Mouse (Mus musculus) T-helper 17 cell (primary cell): ENCODE measurements at regions not wholly inside any gene's neighbourhood (a gene's known extent, or its start where the extent isn't known, plus 50 kb on each side); places are given as distances from the start of the nearest gene placed in this dataset.
"Not testable (repeated sequence)": the region's sequence is repeated elsewhere in the genome, so short reads cannot be mapped to it uniquely, and the experiment has no call there.

Experiments used
- in situ Hi-C, 2 experiments: fragments of 300-600 bp; cut with MboI, MseI; formaldehyde crosslinking; loops; 1 replicate in 1 of 2; 2 replicates in 1 of 2; pipeline ENCODE4 v1.15.1; 2025; ENCODE audit warnings: high pct_unique_total_duplicates in 2 of 2

DNA sequence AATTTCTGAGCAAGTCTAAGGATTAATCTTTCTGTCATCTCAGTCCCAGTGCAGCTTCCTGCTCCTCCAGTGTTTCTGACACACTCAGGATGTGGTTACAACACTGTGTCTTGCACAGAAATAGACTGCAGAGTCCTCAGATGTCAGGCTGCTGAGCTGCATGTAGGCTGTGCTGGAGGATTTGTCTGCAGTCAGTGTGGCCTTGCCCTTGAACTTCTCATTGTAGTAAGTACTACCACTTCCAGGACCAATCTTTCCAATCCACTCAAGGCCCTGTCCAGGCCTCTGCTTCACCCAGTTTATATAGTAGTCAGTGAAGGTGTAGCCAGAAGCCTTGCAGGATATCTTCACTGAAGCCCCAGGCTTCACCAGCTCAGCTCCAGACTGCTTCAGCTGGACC is 185.8 kb upstream of the Zfp386 start:
- in situ Hi-C loops = not testable (repeated sequence)

DNA sequence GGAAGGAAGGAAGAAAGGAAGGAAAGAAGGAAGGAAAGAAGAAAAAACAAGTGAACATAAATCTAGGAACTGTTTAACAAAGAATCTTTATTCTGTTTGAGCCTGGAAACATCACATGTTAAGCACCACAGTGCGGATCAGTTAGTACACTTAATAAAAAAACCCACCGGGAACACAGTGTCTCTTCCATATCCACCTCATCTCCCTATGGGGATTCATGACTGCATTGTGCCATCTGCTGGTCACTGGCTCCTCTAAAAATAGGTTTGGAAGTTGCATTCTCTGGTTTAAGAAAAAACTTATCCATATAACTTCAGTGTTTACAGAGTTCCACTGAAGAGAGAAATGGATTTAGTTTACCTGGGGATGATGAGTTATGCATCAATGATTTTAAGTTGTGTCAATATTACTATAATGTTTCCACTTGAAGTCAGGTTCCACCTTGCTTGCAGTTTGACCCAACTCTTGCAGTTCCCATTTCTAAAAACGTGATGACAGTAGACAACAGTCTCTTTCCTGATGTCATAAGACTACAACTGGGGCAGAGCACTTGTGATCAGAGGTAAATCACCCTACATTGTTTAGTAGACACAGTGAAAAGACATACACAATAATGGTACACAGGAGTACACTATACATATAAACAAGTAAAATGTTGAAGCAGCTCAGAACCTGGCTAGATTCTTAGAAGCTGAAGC is 182.3 kb upstream of the Zfp386 start:
- in situ Hi-C loops = loop anchor here in 1 of 2 experiments (5.0 kb wide), 1 partner anchor 97 kb away; no protein-coding TSS in a partner anchor

DNA sequence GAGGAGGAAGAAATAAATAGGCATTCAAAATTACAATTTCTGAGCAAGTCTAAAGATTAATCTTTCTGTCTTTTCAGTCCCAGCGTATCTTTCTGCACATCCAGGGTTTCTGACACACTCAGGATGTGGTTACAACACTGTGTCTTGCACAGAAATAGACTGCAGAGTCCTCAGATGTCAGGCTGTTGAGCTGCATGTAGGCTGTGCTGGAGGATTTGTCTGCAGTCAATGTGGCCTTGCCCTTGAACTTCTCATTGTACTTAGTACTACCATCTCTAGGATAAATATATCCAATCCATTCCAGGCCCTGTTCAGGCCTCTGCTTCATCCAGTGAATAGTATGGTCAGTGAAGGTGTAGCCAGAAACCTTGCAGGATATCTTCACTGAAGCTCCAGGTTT is 178.9 kb upstream of the Zfp386 start:
- in situ Hi-C loops = loop anchor here in 1 of 2 experiments (5.0 kb wide), 1 partner anchor 94 kb away; no protein-coding TSS in a partner anchor

DNA sequence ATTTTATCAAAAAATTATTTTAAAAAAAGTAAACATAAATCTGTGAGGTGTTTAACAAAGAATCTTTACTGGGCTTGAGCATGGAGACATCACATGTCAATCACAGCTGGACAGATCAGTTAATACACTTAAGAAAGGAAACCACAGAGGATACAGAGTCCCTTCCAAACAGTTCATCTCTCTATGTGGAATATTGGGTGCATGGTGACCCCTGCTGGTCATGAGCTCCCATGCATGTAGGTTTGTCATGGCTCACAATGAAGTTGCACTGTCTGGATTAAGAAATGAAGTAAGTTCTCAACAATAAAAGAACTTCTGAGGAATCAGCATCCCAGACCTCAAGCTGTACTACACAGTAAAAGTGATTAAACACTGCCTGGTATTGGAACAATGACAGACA is 175.1 kb upstream of the Zfp386 start:
- in situ Hi-C loops = loop anchor here in 1 of 2 experiments (10.0 kb wide), 1 partner anchor 52 kb away; no protein-coding TSS in a partner anchor

DNA sequence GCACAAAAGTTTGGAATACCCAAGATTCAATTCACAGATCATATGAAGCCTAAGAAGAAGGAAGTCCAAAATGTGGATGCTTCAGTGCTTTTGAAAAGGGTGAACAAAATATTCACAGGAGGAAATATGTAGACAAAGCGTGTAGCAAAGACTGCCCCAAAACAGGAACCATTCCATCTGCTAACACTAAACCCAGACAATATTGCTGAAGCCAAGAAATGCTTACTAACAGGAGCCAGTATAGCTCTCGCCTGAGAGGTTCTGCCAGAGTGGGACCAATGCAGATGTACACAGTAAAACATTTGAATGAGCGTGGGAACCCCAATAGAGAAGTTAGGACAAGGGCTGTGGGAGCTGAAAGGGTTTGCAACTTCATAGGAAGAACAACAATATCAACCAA is 173.5 kb upstream of the Zfp386 start:
- in situ Hi-C loops = loop anchor here in 1 of 2 experiments (10.0 kb wide), 1 partner anchor 51 kb away; no protein-coding TSS in a partner anchor

DNA sequence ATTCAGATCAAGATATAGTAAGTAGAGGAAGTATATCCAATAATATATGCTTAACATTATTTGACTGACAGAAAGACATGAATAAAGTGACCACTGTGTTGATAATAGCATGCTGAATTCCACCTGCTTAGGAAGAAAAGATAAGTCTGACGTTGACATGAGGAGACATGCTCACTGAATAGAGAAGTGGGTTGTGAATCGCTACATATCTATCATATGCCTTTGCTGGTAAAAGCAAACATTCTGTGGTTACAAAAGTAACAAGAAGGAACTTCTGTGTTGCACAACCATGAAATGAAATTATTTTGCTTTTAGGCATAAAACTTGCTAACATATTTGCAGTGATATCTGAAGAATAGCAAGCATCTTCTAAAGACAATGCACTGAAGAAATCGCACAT is 163.8 kb upstream of the Zfp386 start:
- in situ Hi-C loops = loop anchor here in 1 of 2 experiments (5.0 kb wide), 1 partner anchor 49 kb away; no protein-coding TSS in a partner anchor

DNA sequence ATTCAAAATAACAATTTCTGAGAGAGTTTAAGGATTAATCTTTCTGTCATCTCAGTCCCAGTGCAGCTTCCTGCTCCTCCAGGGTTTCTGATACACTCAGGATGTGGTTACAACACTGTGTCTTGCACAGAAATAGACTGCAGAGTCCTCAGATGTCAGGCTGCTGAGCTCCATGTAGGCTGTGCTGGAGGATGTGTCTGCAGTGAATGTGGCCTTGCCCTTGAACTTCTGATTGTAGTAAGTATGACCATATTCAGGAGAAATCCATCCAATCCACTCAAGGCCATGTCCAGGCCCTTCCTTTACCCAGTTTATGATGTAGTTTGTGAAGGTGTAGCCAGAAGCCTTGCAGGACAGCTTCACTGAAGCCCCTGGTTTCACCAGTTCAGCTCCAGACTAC is 159.5 kb upstream of the Zfp386 start:
- in situ Hi-C loops = no loop called here

DNA sequence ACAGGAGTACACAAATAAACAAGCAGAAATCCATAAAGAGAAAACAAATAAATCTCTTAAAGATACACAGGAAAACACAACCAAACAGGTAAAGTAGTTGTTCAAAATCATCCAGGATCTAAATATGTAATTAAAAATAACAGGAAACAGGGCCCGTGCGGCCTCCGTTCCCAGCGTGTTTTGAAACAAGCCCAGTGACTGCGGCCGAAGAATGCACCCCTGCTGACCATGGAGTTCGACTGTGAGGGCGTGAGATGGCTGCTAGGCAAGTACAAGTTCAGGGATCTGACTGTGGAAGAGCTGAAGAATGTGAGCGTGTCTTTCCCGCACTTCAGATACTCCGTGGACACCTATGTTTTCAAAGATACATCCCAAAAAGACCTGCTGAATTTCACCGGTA is 154.9 kb upstream of the Zfp386 start:
- in situ Hi-C loops = not testable (repeated sequence)

DNA sequence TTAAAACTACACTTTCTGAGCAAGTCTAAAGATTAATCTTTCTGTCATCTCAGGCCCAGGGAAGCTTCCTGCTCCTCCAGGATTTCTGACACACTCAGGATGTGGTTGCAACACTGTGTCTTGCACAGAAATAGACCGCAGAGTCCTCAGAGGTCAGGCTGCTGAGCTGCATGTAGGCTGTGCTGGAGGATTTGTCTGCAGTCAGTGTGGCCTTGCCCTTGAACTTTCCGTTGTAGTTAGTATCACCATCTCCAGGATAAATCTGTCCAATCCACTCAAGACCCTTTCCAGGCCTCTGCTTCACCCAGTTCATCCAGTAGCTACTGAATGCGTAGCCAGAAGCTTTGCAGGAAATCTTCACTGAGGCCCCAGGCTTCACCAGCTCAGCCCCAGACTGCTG is 135.3 kb upstream of the Zfp386 start:
- in situ Hi-C loops = not testable (repeated sequence)

DNA sequence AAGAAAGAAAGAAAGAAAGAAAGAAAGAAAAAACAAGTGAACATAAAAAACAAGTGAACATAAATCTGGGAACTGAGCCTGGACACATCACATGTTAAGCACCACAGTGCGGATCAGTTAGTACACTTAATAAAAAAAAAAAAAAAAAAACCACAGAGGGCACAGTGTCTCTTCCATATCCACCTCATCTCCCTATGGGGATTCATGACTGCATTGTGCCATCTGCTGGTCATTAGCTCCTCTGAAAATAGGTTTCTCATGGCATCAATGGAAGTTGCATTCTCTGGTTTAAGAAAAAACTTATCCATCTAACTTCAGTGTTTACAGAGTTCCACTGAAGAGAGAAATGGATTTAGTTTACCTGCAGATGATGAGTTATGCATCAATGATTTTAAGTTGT is 132.1 kb upstream of the Zfp386 start:
- in situ Hi-C loops = not testable (repeated sequence)

DNA sequence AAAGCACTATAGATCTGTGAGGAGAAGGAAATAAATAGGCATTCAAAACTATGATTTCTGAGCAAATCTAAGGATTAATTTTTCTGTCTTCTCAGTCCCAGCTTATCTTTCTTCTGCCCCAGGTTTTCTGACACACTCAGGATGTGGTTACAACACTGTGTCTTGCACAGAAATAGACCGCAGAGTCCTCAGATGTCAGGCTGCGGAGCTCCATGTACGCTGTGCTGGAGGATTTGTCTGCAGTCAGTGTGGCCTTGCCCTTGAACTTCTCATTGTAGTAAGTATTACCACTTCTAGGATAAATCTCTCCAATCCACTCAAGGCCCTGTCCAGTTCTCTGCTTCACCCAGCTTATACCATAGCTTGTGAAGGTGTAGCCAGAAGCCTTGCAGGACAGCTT is 127.4 kb upstream of the Zfp386 start:
- in situ Hi-C loops = loop anchor here in 1 of 2 experiments (5.0 to 10.0 kb wide), 2 partner anchors 45 to 47 kb away; no protein-coding TSS in a partner anchor

DNA sequence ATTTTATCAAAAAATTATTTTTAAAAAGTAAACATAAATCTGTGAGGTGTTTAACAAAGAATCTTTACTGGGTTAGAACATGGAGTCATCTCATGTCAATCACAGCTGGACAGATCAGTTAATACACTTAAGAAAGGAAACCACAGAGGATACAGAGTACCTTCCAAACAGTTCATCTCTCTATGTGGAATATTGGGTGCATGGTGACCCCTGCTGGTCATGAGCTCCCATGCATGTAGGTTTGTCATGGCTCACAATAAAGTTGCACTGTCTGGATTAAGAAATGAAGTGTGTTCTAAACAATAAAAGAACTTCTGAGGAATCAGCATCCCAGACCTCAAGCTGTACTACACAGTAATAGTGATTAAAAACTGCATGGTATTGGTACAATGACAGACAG is 123.5 kb upstream of the Zfp386 start:
- in situ Hi-C loops = loop anchor here in 1 of 2 experiments (5.0 to 10.0 kb wide), 2 partner anchors 43 to 49 kb away; no protein-coding TSS in a partner anchor

DNA sequence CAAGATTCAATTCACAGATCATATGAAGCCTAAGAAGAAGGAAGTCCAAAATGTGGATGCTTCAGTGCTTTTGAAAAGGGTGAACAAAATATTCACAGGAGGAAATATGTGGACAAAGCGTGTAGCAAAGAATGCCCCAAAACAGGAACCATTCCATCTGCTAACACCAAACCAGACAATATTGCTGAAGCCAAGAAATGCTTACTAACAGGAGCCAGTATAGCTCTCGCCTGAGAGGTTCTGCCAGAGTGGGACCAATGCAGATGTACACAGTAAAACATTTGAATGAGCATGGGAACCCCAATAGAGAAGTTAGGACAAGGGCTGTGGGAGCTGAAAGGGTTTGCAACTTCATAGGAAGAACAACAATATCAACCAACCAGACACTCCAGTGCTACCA is 122.0 kb upstream of the Zfp386 start:
- in situ Hi-C loops = loop anchor here in 1 of 2 experiments (10.0 kb wide), 1 partner anchor 51 kb away; no protein-coding TSS in a partner anchor

DNA sequence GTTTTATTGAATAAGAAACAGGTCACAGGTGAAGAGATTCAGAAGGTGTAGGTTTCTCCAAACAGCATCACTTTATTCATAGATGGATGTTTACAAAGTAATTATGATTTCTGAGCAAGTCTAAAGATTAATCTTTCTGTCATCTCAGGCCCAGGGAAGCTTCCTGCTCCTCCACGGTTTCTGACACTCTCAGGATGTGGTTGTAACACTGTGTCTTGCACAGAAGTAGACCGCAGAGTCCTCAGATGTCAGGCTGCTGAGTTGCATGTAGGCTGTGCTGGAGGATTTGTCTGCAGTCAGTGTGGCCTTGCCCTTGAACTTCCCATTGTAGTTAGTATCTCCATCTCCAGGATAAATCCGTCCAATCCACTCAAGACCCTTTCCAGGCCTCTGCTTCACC is 95.2 kb upstream of the Zfp386 start:
- in situ Hi-C loops = not testable (repeated sequence)

DNA sequence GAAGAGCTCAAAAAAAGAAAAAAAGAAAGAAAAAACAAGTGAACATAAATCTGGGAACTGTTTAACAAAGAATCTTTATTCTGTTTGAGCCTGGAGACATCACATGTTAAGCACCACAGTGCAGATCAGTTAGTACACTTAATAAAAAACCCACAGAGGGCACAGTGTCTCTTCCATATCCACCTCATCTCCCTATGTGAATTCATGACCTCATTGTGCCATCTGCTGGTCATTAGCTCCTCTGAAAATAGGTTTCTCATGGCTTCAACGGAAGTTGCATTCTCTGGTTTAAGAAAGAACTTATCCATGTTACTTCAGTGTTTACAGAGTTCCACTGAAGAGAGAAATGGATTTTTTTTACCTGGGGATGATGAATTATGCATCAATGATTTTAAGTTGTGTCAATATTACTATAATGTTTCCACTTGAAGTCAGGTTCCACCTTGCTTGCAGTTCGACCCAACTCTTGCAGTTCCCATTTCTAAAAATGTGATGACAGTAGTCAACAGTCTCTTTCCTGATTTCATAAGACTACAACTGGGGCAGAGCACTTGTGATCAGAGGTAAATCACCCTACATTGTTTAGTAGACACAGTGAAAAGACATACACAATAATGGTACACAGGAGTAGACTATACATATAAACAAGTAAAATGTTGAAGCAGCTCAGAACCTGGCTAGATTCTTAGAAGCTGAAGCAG is 91.9 kb upstream of the Zfp386 start:
- in situ Hi-C loops = not testable (repeated sequence)

DNA sequence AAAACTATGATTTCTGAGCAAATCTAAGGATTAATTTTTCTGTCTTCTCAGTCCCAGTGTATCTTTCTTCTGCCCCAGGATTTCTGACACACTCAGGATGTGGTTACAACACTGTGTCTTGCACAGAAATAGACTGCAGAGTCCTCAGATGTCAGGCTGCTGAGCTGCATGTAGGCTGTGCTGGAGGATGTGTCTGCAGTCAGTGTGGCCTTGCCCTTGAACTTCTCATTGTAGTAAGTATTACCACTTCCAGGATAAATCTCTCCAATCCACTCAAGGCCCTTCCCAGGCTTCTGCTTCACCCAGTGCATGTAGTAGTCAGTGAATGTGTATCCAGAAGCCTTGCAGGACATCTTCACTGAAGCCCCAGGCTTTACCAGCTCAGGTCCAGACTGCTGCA is 83.8 kb upstream of the Zfp386 start:
- in situ Hi-C loops = loop anchor here in 1 of 2 experiments (5.0 kb wide), 1 partner anchor 96 kb away; no protein-coding TSS in a partner anchor

DNA sequence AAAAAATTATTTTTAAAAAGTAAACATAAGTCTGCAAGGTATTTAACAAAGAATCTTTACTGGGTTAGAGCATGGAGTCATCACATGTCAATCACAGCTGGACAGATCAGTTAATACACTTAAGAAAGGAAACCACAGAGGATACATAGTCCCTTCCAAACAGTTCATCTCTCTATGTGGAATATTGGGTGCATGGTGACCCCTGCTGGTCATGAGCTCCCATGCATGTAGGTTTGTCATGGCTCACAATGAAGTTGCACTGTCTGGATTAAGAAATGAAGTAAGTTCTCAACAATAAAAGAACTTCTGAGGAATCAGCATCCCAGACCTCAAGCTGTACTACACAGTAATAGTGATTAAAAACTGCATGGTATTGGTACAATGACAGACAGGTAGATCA is 80.0 kb upstream of the Zfp386 start:
- in situ Hi-C loops = loop anchor here in 1 of 2 experiments (5.0 kb wide), 1 partner anchor 45 kb away; no protein-coding TSS in a partner anchor
